Mouse (Mus musculus) thymus, adult 2 months (tissue): ENCODE results near the gene Dmrtc1c2. TPM values are rescaled to one million over a fixed set of nuclear protein-coding genes. Genes with fewer than 3 reads are reported as not detected.
"Not testable (repeated sequence)": the region's sequence is repeated elsewhere in the genome, so short reads cannot be mapped to it uniquely, and the experiment has no call there.

ENCODE experiments used
- DNase-seq: peaks from one replicate; pipeline ENCODE4 v3.0.0; 2021
- H3K27ac ChIP-seq: fragments of 200-500 bp; 2 replicates; pipeline ENCODE4 v1.5.1; 2012; ENCODE audit warnings: low read length, control low read depth; ENCODE audit not compliant: control insufficient read depth, insufficient read depth
- H3K27me3 ChIP-seq: fragments of 200-500 bp; 2 replicates; pipeline ENCODE4 v1.6.1; 2012; ENCODE audit warnings: mild to moderate bottlenecking, low read length, moderate library complexity, mixed read lengths; ENCODE audit not compliant: control insufficient read depth, insufficient read depth
- H3K36me3 ChIP-seq: fragments of 200-500 bp; 2 replicates; pipeline ENCODE4 v1.6.1; 2012; ENCODE audit warnings: mild to moderate bottlenecking, low read length, moderate library complexity; ENCODE audit not compliant: control insufficient read depth, insufficient read depth
- H3K4me1 ChIP-seq: fragments of 200-500 bp; replicated peaks from 2 replicates; pipeline ENCODE4 v1.6.1; 2012; ENCODE audit warnings: low read length; ENCODE audit not compliant: control insufficient read depth, insufficient read depth
- H3K4me3 ChIP-seq: fragments of 200-500 bp; 2 replicates; pipeline ENCODE4 v1.5.1; 2012; ENCODE audit warnings: mild to moderate bottlenecking, low read length, control low read depth, moderate library complexity; ENCODE audit not compliant: control insufficient read depth, insufficient read depth
- CTCF ChIP-seq: fragments of 200-500 bp; IDR thresholded peaks from 2 replicates; pipeline ENCODE4 v1.5.1; 2012; ENCODE audit warnings: mild to moderate bottlenecking, control low read depth, low read length, moderate library complexity, borderline replicate concordance; ENCODE audit not compliant: control insufficient read depth, poor library complexity, insufficient read depth; ENCODE audit errors: extremely low read depth
- POLR2A ChIP-seq: fragments of 200-500 bp; IDR thresholded peaks from 2 replicates; pipeline ENCODE4 v1.6.1; 2012; ENCODE audit warnings: mild to moderate bottlenecking, low read length, control low read depth, moderate library complexity; ENCODE audit not compliant: control insufficient read depth, poor library complexity, insufficient read depth; ENCODE audit errors: extremely low read depth
- WGBS: fragments of 180-500 bp; shearing (Covaris S2); methylation state at CpG from one replicate; pipeline ENCODE4 v1.1.7; 2018; 5-methylcytosine and 5-hydroxymethylcytosine counted together
- polyA plus RNA-seq: library from polyadenylated mRNA; depleted of rRNA; stranded (reverse); fragments of >200 nt; gene quantifications from 2 replicates; pipeline ENCODE4 v1.2.3, GENCODE M21; 2012; rRNA removed

Gene Dmrtc1c2
- not detected in 2 replicates for polyA plus RNA-seq

DNA sequence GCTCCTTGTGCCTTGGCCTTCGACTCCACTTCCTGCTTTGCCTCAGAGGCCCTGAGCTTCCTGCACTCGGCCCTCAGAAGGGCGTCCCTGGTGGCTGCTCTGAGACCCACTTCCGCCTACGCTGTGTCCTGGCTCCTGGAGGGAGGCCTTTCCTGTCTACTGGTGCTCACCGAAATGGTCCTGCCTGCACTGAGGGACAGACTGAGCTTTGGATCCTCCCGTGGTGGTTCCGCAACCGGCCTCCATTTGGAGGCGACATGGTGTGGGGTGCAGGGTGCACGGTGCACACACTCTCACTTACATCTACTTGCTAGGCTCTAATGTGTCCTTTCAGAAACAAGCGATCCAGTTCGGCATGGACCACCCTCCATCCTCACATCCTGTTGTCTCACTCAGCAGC lies at the start of gene Dmrtc1c2:
TSS of gene Dmrtc1c2 (minus strand) at position 101 of the 400 bp plus-strand sequence.
- not testable (repeated sequence) for DNase-seq, H3K27ac ChIP-seq, H3K36me3 ChIP-seq, H3K4me1 ChIP-seq, H3K4me3 ChIP-seq, H3K27me3 ChIP-seq
- WGBS: no CpG with 5 or more reads among the region's 13 CpGs

DNA sequence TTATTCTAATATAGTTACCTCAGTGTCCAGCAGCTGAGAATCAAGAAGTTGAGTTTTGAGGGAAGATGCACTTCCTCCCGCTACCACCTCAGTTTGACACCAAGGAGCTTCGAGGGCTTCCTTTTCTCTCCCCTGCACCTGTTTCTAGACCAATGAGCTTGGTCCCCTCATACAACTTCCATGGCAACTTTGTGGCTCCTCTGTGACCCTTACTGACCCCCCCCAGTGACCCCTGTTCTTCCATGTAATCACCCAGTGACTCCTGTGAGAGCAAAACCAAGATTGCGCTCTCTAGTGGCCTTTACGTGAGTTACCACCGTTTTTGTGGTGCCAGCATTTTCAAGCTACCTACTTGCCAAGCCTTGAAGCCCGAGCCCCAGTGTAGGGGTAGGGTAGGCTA lies 13.5 kb upstream of the Dmrtc1c2 start, which contains the start of gene 1700031F05Rik:
TSS of gene 1700031F05Rik (minus strand) at position 101 of the 400 bp plus-strand sequence.
- 94% methylated on average over 6 of the region's 6 CpGs for WGBS
- H3K27ac ChIP-seq: no peak within 1 kb of the TSS
- TF ChIP-seq POLR2A (no peak), CTCF (no peak)
- DNase-seq: no peak
- no peaks in the 10 kb centered on the region for H3K27me3 ChIP-seq
- H3K4me1 ChIP-seq: no peaks in the 10 kb centered on the region
- H3K36me3 ChIP-seq: no peaks in the 10 kb centered on the region
- no peak within 1 kb of the TSS for H3K4me3 ChIP-seq

DNA sequence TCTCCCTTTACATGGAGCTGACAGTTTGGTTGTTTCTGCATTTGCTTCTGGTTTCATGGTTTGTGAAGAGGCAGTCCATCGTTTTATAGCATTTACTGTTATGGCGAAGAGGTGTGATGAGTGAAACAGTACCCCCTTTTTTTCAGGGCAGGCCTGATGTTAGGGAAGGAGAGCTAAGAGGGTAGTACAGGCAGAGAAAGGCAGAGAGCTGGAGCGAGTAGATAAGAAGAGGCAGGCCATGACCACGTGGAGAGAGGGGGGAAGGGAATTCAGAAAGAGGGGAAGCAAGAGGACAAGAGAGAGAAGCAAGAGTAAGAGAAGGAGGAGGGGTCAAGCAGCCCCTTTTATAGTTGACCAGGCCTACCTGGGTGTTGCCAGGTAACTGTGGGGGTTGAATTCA lies 42.1 kb downstream of the Dmrtc1c2 start:
- Histone ChIP-seq H3K4me3 (no peak overlapping the region), H3K4me1 (no peaks in the 10 kb centered on the region), H3K36me3 (no peaks in the 10 kb centered on the region), H3K27ac (no peak overlapping the region), H3K27me3 (no peaks in the 10 kb centered on the region)
- WGBS: 64% methylated on average over 4 of the region's 4 CpGs
- TF ChIP-seq POLR2A (no peak), CTCF (no peak)
- no peak for DNase-seq

DNA sequence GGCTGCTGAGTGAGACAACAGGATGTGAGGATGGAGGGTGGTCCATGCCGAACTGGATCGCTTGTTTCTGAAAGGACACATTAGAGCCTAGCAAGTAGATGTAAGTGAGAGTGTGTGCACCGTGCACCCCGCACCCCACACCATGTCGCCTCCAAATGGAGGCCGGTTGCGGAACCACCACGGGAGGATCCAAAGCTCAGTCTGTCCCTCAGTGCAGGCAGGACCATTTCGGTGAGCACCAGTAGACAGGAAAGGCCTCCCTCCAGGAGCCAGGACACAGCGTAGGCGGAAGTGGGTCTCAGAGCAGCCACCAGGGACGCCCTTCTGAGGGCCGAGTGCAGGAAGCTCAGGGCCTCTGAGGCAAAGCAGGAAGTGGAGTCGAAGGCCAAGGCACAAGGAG lies 51.8 kb downstream of the Dmrtc1c2 start, which contains the start of gene Dmrtc1c1:
TSS of gene Dmrtc1c1 (plus strand) at position 301 of the 400 bp plus-strand sequence.
- 92% methylated on average over 4 of the region's 14 CpGs for whole genome bisulfite sequencing
- H3K4me3 ChIP-seq, H3K4me1 ChIP-seq, H3K27ac ChIP-seq, H3K36me3 ChIP-seq, DNase-seq, H3K27me3 ChIP-seq: not testable (repeated sequence)

Other genes starting within 250 kb of the Dmrtc1c2 start
- gene Phka1, start 210.4 kb downstream of the Dmrtc1c2 start, polyA plus RNA-seq: 1.5 and 1.7 TPM in 2 replicates
- not detected in 2 replicates for gene Gm3880, start 167.6 kb downstream of the Dmrtc1c2 start, polyA plus RNA-seq
- gene Gm9112, start 147.0 kb downstream of the Dmrtc1c2 start, polyA plus RNA-seq: not detected in 2 replicates
- gene Dmrtc1b, start 146.8 kb downstream of the Dmrtc1c2 start, polyA plus RNA-seq: not detected in 2 replicates
- not detected in 2 replicates for gene Dmrtc1c1, start 51.7 kb downstream of the Dmrtc1c2 start, polyA plus RNA-seq
- gene 1700031F05Rik, start 13.4 kb upstream of the Dmrtc1c2 start, polyA plus RNA-seq: 0.09 TPM in 1 of 2 replicates, not detected in the other
- gene Dmrtc1a, start 54.1 kb upstream of the Dmrtc1c2 start, polyA plus RNA-seq: 0.40 and 0.73 TPM in 2 replicates
- gene 1700011M02Rik, start 54.3 kb upstream of the Dmrtc1c2 start, polyA plus RNA-seq: not detected in 2 replicates
- 0.80 TPM in 1 of 2 replicates, not detected in the other for gene 1700018G05Rik, start 73.8 kb upstream of the Dmrtc1c2 start, polyA plus RNA-seq